Mouse (Mus musculus) intestine, embryonic 15.5 days (tissue): ENCODE measurements around the gene Cdk2ap2. TPM values are rescaled to one million over a fixed set of nuclear protein-coding genes. Genes with fewer than 3 reads are reported as not detected.
"Not testable (repeated sequence)": the region's sequence is repeated elsewhere in the genome, so short reads cannot be mapped to it uniquely, and the experiment has no call there.

ENCODE experiments used
- ATAC-seq: fragments of 200-750 bp; cut with Nextera tagmentation; 2 replicates; pipeline ENCODE4 v1.8.0; 2017; ENCODE audit warnings: moderate TSS enrichment, moderate library complexity
- H3K27ac ChIP-seq: fragments of 300-500 bp; sonication (generic); 2 replicates; pipeline ENCODE4 v1.5.1; 2015; ENCODE audit warnings: mild to moderate bottlenecking, inconsistent platforms
- H3K27me3 ChIP-seq: fragments of 300-500 bp; sonication (generic); replicated peaks from 2 replicates; pipeline ENCODE4 v1.6.1; 2015; ENCODE audit warnings: inconsistent platforms
- H3K36me3 ChIP-seq: fragments of 300-500 bp; sonication (generic); 2 replicates; pipeline ENCODE4 v1.6.1; 2015; ENCODE audit warnings: inconsistent platforms
- H3K4me1 ChIP-seq: fragments of 300-500 bp; sonication (generic); replicated peaks from 2 replicates; pipeline ENCODE4 v1.6.1; 2015; ENCODE audit warnings: inconsistent platforms
- H3K4me2 ChIP-seq: fragments of 300-500 bp; sonication (generic); replicated peaks from 2 replicates; pipeline ENCODE4 v1.6.1; 2015; ENCODE audit warnings: mild to moderate bottlenecking, inconsistent platforms
- H3K4me3 ChIP-seq: fragments of 300-500 bp; sonication (generic); replicated peaks from 2 replicates; pipeline ENCODE4 v1.5.1; 2015; ENCODE audit warnings: inconsistent platforms
- H3K9ac ChIP-seq: fragments of 300-500 bp; sonication (generic); 2 replicates; pipeline ENCODE4 v1.6.1; 2015; ENCODE audit warnings: inconsistent platforms
- H3K9me3 ChIP-seq: fragments of 300-500 bp; sonication (generic); 2 replicates; pipeline ENCODE4 v1.6.1; 2016; ENCODE audit warnings: inconsistent platforms
- WGBS: fragments of 180-500 bp; shearing (Covaris S2); methylation state at CpG from one replicate; pipeline ENCODE4 v1.1.7; 2015; 5-methylcytosine and 5-hydroxymethylcytosine counted together
- polyA plus RNA-seq: library from polyadenylated mRNA; unstranded; fragments of >200 nt; fragmentation: Nextera tagmentation; extraction: Ambion mirVana; gene quantifications from 2 replicates; pipeline ENCODE4 v1.2.1, GENCODE M21; 2015

Cdk2ap2 gene
- polyA plus RNA-seq, 1 experiment from 2014 or later, result 127 TPM

DNA sequence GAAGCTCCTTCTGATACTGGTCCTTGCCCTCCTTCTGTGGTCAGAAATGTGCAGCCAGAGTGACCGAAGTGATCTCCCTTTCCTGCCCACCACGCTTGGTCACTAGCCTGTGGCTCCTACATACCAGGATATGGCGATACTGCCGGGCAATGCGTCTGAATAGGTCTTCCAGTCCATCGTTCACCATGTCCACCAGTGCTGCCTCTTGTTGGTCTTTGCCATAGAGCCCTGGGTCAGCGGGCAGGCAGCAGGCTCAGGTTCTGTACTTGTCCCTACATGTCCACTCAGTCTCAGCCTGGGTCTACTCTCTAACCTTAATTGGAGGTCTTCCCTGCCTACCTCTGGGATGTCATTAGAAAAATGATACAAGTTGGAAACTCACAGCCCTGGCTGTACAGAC, 39.0 kb upstream of the Cdk2ap2 start:
- Histone ChIP-seq H3K27ac (no peak overlapping the region), H3K4me3 (no peak overlapping the region), H3K27me3 (no peaks in the 10 kb centered on the region), H3K36me3 (no peaks in the 10 kb centered on the region), H3K9ac (no peak overlapping the region), H3K9me3 (no peaks in the 10 kb centered on the region), H3K4me2 (no peak overlapping the region), H3K4me1 (peaks cover 10% of the 10 kb centered on the region)
- ATAC-seq, result no peak
- WGBS, result 96% methylated on average over 7 of the region's 7 CpGs

- 91% methylated on average over 5 of the region's 5 CpGs for WGBS
- H3K4me2 ChIP-seq, result no peak overlapping the region; the same call in 1 of the 2 replicates
- H3K9me3 ChIP-seq, result no peaks in the 10 kb centered on the region
- no peaks in the 10 kb centered on the region for H3K36me3 ChIP-seq
- H3K27me3 ChIP-seq, result no peaks in the 10 kb centered on the region
- no peak for ATAC-seq
- H3K9ac ChIP-seq, result no peak overlapping the region
- H3K4me1 ChIP-seq, result peaks cover 10% of the 10 kb centered on the region
- H3K4me3 ChIP-seq, result no peak overlapping the region
- H3K27ac ChIP-seq, result 0 out of 2 replicates have a peak overlapping the region, but pooled peaks have one; percentile 66
Observed at GRCm38 (mm10) chr19:4058581-4058980, 38.4 kb upstream of the Cdk2ap2 start.

GRCm38 (mm10) chr19:4059069-4059740, 37.8 kb upstream of the Cdk2ap2 start, which contains the start of gene Gstp3:
Gene Gstp3, minus strand, starts transcription at chr19:4059569.
- ATAC-seq, result peak; percentile 90
- H3K27ac ChIP-seq, result peak within 1 kb of the TSS; percentile 66
- no peak within 1 kb of the TSS for H3K4me3 ChIP-seq
- H3K27me3 ChIP-seq, result no peaks in the 10 kb centered on the region
- H3K36me3 ChIP-seq, result no peaks in the 10 kb centered on the region
- no peaks in the 10 kb centered on the region for H3K9me3 ChIP-seq
- no peak within 1 kb of the TSS for H3K9ac ChIP-seq
- 56% methylated on average over 15 of the region's 15 CpGs for WGBS
- no peak within 1 kb of the TSS; the same call in 1 of the 2 replicates for H3K4me2 ChIP-seq
- peaks cover 10% of the 10 kb centered on the region for H3K4me1 ChIP-seq

DNA sequence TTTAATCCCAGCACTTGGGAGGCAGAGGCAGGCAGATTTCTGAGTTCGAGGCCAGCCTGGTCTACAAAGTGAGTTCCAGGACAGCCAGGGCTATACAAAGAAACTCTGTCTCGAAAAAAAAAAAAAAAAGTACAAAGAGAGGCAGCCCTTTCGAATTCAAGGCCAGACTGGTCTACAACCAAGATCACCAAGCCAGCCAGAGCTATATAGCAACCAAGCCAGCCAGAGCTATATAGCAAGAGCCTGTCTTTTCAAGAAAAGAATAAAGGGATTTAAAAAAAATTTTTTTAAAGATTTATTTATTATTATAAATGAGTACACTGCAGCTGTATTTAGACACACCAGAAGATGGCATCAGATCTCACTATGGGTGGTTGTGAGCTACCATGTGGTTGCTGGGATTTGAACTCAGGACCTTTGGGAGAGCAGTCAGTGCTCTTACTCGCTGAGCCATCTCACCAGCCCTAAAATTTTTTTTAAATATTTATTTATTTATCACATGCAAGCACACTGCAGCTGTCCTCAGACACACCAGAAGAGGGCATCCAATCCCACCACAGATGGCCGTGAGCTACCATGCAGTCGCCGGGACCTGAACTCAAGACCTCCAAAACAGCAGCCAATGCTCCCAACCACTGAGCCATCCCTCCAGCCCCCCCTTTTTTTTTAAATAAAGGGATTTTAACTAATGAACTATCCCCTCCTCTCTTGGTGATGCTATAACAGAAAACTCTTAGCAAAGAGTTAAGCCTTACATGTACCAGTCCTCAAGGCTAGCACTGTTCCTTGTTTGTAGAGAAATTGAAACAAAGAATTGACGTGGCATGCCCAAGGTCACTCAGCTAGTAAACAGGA, 36.7 kb upstream of the Cdk2ap2 start:
- not testable (repeated sequence) for ATAC-seq, H3K27ac ChIP-seq

DNA sequence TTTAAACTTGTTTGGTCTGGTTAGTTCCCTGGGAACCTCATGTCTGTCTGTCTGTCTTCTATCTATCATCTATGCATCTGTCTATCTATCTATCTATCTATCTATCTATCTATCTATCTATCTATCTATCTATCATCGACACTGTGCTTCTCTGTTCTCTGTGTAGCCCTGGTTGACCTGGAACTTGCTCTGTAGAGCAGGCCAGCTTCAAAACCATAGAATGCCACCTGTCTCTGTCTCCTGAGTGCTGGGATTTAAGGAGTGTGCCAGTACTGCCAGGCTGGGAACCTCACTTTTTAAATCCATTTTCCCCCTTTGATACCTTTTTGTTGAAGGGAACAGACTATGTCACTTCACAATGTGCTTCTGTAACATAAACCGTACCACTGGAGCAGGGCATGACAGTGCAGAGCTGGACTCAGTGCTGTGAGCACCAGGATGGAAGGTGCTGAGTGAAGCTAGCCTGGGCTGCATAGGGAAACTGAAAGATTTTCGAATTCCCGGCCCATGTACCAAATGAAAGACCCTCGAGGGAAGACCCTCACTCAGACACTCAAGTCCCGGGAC, 36.0 kb upstream of the Cdk2ap2 start:
- ATAC-seq, result no peak
- Histone ChIP-seq H3K36me3 (no peaks in the 10 kb centered on the region), H3K4me3 (no peak overlapping the region), H3K9ac (no peak overlapping the region), H3K4me1 (peaks cover 5% of the 10 kb centered on the region), H3K4me2 (no peak overlapping the region), H3K9me3 (no peaks in the 10 kb centered on the region), H3K27ac (no peak overlapping the region), H3K27me3 (no peaks in the 10 kb centered on the region)
- 87% methylated on average over 6 of the region's 6 CpGs for WGBS

More for the DNA sequence above, 36.7 kb upstream of the Cdk2ap2 start:
- H3K27me3 ChIP-seq, H3K36me3 ChIP-seq, H3K9me3 ChIP-seq, H3K4me3 ChIP-seq, H3K9ac ChIP-seq, H3K4me2 ChIP-seq: not testable (repeated sequence)
- H3K4me1 ChIP-seq, result peaks cover 10% of the 10 kb centered on the region
- 88% methylated on average over 8 of the region's 8 CpGs for WGBS

DNA sequence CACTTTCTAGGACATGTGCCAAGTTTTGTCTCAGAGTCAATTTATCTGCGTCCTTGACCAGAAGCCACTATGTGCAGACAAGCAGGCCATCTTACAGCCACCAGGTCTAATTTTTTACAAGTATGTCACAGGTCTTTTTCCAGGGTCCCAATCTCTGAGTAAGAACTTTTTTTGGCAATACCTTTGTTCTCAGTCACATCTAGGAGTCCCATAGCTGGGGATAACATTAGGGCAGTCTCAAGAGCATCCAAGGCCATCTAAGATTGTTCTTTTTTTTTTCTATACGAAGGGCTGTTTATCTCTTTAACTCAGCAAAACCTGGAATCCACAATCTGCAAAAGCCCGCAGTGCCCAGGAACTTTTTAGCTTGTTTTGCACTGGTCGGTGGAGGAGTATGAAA, 33.6 kb upstream of the Cdk2ap2 start:
- H3K36me3 ChIP-seq, H3K4me3 ChIP-seq, H3K4me1 ChIP-seq, H3K27me3 ChIP-seq, H3K27ac ChIP-seq, ATAC-seq, H3K9ac ChIP-seq, H3K4me2 ChIP-seq, H3K9me3 ChIP-seq: not testable (repeated sequence)
- 43% methylated on average over 4 of the region's 4 CpGs for WGBS

GRCm38 (mm10) chr19:4064501-4064900, 32.5 kb upstream of the Cdk2ap2 start:
- H3K4me3 ChIP-seq, H3K27me3 ChIP-seq, ATAC-seq, H3K9ac ChIP-seq, H3K4me1 ChIP-seq, H3K36me3 ChIP-seq, H3K27ac ChIP-seq, H3K4me2 ChIP-seq, H3K9me3 ChIP-seq: not testable (repeated sequence)
- 13% methylated on average over 6 of the region's 11 CpGs for WGBS

DNA sequence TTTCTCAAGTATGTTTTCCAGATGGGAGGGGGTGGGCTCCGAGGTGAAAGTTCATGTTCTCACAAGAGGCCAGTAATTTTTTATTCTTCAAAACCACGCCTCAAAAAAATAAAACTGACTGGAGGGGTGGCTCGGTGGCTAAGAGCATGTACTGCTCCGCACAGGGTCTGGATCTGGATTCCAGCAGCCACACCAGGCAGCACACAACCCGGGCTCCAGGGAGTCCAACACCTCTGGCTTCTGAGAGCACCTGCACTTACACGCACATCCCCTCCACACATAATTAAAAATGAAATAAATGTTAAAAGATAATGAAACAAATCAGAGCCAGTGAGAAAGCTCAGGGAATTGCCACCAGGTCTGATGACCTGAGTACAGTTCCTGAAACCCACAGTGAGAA, 30.7 kb upstream of the Cdk2ap2 start:
- no peak for ATAC-seq
- Histone ChIP-seq H3K9ac (no peak overlapping the region), H3K4me1 (no peaks in the 10 kb centered on the region), H3K9me3 (no peaks in the 10 kb centered on the region), H3K27ac (no peak overlapping the region), H3K4me2 (no peak overlapping the region), H3K4me3 (no peak overlapping the region), H3K27me3 (no peaks in the 10 kb centered on the region), H3K36me3 (no peaks in the 10 kb centered on the region)
- WGBS, result 76% methylated on average over 6 of the region's 6 CpGs

GRCm38 (mm10) chr19:4066877-4067276, 30.1 kb upstream of the Cdk2ap2 start:
- Histone ChIP-seq H3K9me3 (no peaks in the 10 kb centered on the region), H3K27ac (no peak overlapping the region), H3K4me2 (no peak overlapping the region), H3K36me3 (no peaks in the 10 kb centered on the region), H3K4me1 (no peaks in the 10 kb centered on the region), H3K4me3 (no peak overlapping the region), H3K9ac (no peak overlapping the region), H3K27me3 (no peaks in the 10 kb centered on the region)
- ATAC-seq, result no peak

- WGBS, result 78% methylated on average over 2 of the region's 2 CpGs
- not testable (repeated sequence) for H3K4me2 ChIP-seq, H3K9ac ChIP-seq, H3K4me3 ChIP-seq, H3K36me3 ChIP-seq, H3K4me1 ChIP-seq, H3K27ac ChIP-seq, H3K27me3 ChIP-seq, ATAC-seq, H3K9me3 ChIP-seq
Observed at GRCm38 (mm10) chr19:4068242-4068641, 28.7 kb upstream of the Cdk2ap2 start.

GRCm38 (mm10) chr19:4068717-4069410, 28.1 kb upstream of the Cdk2ap2 start:
- Histone ChIP-seq H3K27ac (no peak overlapping the region), H3K4me3 (no peak overlapping the region), H3K4me2 (peak overlapping the region; percentile 31), H3K9me3 (no peaks in the 10 kb centered on the region), H3K27me3 (no peaks in the 10 kb centered on the region), H3K9ac (no peak overlapping the region), H3K36me3 (no peaks in the 10 kb centered on the region), H3K4me1 (no peaks in the 10 kb centered on the region)
- ATAC-seq, result peak; percentile 45; the same call in 1 of the 2 replicates
- WGBS, result 61% methylated on average over 15 of the region's 15 CpGs

DNA sequence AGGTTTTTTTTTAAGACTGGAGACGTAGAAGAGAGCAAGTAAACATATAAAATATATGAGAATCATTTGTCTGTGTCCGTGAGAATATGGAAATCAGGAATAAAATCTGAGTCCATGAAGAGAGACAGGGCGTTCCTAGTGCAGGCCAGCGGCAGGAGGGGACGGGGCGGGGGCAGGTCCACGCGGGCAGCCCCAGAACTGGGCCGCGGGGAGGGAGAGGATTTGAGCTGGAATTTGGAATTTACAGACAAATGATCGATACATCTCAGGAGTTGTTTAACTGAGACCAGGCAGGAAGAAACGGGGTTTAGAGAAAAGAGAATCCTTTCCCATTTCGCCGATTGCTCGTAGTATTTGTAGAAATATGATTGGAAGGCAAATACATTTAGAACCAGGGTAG, 26.7 kb upstream of the Cdk2ap2 start:
- H3K27me3 ChIP-seq, result no peaks in the 10 kb centered on the region
- no peak overlapping the region for H3K4me3 ChIP-seq
- no peaks in the 10 kb centered on the region for H3K36me3 ChIP-seq
- no peak overlapping the region for H3K9ac ChIP-seq
- H3K4me1 ChIP-seq, result no peaks in the 10 kb centered on the region
- 67% methylated on average over 15 of the region's 15 CpGs for WGBS
- no peak overlapping the region for H3K27ac ChIP-seq
- no peak overlapping the region for H3K4me2 ChIP-seq
- no peaks in the 10 kb centered on the region for H3K9me3 ChIP-seq
- ATAC-seq, result no peak
